Mouse (Mus musculus) gastrocnemius, postnatal 10 days (tissue): Measurements from ENCODE around the gene Mamdc2. TPM values are rescaled to one million over a fixed set of nuclear protein-coding genes. Genes with fewer than 3 reads are reported as not detected.

Experiments
- DNase-seq: peaks from one replicate; pipeline ENCODE4 v3.0.0; 2021; ENCODE audit warnings: mixed read lengths
- total RNA-seq, 2 experiments: library from RNA; stranded (reverse); gene quantifications; 2 replicates each; pipeline ENCODE4 v1.2.3; 2021

Gene Mamdc2
- total RNA-seq, 2 experiments from 2014 or later = 2.3 to 5.3 TPM

DNA sequence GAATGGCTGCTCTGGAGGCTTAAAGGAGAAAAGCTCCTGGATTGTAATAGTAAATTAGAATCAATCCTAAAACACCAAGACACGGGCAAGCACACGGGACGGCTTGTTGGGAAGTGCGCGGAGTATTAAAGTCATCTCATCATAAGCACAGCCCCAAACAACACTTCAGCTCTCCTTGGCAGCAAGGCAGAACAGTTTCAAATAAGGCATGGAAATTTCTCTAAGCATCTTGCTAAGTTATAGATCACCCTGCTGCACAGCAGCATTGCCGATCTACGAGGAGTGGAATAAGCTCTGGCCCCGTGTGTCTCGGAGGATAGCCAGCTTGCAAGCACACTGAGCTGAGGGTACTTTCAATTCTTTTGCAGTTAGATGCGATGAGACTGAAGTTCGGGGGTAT is 13.8 kb downstream of the Mamdc2 start:
- DNase-seq = no peak

DNA sequence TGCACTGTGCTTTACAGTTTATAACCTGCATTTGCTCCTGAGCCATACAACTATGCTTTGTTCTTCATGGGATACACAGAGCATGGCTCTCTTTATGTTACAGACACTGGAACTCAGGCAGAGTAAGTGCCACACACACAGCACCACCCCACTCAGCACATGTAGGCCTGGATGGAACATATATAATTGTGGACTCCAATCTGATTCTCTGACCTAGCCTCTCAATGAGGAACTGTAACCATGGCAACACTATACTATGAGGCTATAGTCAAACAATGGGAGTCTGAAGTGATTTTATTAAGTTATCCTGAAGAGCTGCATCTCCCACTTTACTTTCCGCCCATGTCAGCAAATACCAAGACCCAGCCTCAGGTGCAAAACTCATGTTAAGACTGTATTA is 30.6 kb downstream of the Mamdc2 start:
- no peak for DNase-seq

DNA sequence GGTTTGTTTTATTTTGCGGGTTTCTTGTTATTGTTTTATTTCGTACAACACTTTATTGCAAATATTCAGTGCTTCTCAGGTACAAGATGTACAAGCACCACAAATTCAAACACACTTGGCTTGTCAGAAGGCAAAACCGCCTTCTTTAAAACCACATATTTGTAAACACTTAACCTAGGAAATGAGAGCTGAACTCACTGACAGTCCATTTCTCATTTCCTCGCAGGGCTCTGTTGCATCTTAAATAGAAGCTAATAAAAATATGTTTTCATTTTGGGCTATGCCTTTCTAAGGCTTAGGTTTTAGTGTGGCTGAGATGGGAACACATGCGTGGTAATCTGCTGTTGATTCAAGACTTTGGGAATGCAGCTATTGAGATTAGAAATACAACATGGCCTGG is 37.4 kb downstream of the Mamdc2 start:
- no peak for DNase-seq

DNA sequence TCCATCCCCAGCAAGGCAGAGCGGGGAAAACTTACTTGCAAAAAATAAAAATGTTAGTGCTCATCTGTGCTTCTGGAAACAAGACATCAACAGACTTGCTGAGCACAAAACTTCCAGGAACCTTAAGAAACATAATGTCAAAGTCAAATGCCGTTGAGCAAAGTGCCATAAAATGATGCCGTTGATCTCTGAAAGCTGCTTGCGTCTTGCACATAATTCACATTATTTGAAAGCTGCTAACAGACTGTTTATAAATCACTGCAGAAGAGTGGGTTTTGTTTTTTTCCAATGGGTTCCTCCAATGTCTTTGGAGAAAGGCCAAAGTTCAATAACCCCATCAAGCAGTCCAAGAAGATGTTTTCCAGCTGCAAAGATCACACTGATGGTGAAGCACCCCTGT is 37.9 kb downstream of the Mamdc2 start:
- DNase-seq = no peak

DNA sequence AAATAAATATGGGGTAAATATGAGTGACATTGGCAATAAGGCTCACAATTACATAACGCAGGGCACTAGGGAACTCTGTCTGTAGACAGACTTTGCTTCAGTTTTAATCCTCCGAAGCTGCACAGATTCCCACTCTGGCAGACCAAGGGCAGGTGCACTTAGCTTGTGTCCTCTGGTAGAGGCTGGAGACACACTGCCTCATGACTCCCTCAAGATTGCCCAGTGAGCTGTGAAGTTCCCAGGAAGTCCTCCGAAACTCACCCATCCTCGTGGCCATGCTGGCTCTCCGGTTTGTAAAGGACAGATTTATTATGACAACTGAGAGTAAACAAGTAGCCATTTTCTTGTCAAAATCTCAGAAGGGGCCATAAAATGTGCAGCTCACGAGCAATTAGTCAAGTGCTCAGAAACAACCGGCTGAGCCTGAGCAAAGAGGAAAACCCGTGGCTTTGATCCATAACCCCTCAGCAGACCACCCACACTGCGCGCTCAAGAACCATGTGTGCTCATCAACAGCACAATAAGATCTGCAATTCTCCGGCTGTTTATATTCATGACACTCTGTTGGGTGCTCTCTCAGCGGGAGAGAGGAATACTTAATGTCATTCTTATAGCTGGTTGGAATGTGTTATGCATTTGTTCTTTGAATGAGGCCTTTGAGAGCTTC is 46.6 kb downstream of the Mamdc2 start:
- no peak for DNase-seq

DNA sequence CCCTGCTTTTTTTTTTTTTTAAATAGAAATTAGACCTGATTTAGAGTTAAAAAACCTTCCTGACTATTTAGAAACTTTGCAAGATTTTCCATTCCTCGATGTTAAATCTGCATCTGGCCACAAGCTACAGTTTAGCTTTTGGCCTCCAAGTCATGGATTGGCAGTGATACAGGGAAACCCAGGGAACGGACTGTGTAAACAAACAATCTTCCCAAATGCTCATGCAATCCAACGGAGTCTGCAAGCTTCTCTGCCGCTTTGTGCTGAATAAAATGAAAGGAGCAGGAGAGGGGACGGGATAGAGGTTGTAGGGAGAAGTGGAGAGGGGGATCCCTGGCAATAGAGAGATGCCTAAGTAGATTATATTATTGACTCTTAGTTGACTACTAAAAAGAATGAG is 47.8 kb downstream of the Mamdc2 start:
- peak; percentile 47 for DNase-seq

DNA sequence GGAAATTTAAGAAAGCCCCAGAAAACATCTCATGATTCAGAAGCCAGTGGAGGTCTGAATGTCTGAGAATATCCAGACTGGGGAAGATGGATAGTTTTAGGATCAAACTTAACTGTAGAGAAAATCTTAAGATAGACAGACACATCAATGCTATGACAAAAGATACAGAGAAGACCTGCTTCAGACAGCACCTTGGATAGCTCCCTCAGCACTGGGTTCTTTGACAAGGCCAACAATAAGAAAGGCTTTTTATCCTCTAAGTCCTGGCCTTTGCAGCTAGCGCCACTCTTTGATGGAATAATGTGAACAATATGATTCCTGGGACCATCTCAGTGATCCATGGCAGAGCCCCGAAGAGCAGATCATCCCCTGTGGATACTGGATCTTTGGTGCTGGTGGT is 52.3 kb downstream of the Mamdc2 start:
- DNase-seq = no peak

DNA sequence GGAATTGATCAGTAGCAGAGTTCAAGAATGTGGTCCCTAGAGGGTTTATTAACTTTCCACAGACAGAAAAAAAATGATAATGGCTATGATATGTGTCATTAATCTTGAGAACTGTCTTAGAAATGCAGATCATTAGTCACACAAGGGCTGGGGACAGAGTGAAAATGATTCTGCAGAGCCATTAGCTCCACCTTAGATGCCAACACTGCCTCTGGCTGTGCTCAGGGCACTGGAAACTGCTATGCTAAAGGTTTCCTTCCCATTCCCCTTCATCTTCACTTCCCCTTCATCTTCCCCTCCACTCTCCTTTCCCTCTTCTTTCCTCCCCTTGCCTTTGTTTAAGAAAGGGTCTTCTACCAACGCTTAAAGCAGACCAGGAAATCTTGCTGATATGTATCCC is 53.6 kb downstream of the Mamdc2 start:
- no peak for DNase-seq

DNA sequence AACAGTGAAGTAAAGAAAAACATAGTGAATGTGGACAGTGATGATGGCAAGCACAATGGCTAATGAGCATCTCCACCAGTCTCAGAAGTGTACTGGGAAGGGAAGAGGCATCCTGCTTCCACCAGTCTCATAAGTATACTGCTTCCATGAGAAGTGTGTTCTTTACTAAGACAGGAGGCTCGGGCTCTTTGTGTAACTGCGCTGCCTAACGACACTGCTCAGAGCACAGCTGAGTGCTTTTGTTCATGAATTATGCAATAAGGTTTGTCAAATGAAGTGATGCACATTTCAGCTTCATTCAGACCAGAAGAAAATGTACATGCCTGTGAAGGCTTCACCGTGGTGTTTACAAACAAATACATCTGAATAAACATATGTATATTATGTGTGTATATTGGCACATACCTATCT is 59.4 kb downstream of the Mamdc2 start:
- no peak for DNase-seq

DNA sequence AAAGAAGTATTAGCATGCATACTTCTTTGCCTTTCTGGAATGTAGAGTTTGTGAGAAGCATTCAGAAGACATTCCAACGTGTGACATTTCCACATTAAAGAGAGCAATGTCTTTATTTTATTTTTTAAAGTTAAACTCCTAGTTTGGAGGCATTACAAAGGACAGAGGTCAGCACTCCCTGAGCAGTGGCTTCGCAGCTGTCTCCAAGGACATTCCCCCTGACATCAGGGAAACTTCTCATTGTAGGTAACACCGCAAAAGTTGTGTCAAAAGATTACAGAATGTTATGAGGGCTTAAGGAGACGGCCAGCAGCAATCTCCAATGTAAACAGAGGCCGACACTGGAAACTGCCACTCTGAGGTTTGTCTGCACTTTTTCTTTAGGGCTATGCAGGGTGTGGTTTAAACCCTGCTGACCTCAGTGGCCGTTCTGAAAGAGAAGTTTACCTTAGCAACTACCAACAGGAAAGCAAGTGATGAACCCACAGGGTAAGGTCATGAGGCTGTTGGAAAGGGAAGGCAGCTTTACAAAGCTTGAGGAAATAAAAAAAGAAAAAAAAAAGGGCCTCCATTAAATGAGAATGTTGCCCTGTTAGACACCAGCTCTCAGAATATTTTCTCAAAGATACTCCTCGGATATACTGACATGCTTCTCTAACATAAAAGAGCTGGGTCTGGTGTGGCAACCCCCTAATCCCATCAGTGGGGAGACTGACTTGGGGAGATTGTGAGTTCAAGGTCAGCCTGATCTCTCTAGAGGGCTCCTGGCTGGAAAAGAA is 60.0 kb downstream of the Mamdc2 start:
- DNase-seq = no peak

DNA sequence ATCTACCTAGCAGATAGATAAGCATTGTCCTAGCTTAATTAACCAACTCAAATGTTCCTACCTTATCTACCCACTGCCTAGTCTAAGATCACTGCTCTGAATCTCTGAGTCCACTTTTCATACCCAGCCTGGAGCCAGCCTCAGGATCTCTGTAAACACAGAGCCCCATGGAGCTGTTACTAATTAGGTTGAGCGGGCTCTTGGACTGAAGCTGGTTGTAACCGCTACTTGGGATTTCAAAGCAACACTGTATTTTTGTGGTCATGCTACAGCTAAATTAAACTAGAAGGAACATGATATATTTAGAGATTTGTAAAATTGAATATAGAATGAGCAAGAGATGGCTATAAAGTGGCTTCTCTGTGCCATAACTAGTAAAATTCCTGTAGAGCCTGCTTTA is 65.8 kb downstream of the Mamdc2 start:
- DNase-seq = no peak

DNA sequence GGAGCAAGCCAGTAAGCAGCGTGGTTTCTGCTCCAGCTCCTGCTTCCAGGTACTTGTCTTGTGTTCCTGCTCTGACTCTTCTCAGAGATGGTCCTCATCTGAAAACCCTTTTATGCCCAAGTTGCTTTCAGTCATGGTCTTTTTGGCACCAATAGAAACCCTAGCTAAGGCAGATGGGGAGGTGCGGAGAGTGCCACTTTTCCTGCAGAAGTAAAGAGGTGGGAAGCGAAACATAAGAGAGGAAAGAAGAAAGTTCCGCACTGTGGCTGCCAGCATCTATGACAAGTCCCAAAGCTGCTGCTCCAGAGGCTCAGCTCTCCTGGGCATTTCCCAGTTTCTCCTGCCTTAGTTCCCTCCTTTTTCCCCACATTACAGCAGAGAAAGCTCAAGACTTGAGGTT is 67.3 kb downstream of the Mamdc2 start:
- no peak for DNase-seq

DNA sequence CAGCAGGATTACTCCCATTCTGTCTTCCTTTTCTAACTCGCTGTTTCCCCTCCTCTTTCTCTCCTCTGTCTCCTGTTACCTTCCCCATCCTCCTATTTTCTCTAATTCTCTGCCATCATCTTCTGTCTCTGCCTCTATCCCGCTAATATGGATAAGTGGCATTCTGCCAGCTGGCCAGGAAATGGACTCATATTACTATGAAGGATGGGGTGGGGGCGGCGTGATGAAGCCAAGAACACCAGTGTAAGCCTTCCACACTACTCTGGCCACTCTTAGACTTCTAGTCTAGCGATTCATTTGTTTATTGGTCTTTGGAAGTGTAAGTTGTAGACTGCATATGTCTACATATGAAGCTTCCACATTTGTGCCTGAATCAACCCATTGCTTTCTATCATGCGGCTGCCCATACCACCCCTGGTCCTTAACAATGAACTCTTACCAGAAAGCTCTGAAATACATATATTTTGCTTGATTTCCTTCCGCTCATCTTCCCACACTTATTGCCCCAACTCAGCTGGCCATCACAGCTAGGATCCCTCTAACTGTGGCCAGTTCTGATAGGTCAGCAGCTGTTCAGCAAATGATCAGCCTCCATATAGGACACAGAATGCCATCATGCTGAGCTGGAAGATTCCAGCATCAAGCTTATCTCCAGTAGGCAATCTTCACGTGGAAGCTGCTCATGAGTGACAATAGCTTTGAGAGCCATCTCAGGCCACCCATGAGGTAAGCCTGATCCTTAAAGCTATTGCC is 68.3 kb downstream of the Mamdc2 start:
- DNase-seq = no peak

DNA sequence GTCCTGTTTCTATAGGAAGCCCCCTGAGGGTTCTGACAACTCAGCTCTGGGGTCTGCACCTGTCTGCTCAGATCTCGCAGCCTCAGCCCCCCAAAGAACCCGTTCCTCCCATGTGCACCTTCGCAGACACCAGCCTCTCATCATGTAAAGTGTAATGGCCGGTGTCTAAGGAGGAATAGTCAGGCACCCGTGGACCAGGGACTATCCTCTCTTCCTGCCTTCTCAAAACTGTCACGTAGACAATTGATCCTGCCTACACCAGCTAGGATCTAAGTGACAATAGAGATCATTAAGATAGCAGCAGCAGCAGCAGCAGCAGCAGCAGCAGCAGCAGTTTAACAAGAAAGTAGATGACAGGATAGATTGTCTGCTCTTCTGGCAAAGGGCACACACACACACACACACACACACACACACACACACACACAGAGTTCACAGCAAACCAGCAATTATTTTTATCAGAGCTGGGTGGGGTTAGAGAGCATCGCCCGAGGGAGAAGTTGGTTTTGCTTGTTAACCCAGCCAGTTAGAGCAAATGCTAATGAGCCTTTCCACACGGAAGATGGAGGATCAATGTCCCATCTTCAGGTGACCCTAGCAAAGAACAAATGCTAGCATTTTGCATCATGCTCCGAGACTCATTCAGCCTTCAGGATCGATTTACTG is 71.6 kb downstream of the Mamdc2 start:
- DNase-seq = no peak

DNA sequence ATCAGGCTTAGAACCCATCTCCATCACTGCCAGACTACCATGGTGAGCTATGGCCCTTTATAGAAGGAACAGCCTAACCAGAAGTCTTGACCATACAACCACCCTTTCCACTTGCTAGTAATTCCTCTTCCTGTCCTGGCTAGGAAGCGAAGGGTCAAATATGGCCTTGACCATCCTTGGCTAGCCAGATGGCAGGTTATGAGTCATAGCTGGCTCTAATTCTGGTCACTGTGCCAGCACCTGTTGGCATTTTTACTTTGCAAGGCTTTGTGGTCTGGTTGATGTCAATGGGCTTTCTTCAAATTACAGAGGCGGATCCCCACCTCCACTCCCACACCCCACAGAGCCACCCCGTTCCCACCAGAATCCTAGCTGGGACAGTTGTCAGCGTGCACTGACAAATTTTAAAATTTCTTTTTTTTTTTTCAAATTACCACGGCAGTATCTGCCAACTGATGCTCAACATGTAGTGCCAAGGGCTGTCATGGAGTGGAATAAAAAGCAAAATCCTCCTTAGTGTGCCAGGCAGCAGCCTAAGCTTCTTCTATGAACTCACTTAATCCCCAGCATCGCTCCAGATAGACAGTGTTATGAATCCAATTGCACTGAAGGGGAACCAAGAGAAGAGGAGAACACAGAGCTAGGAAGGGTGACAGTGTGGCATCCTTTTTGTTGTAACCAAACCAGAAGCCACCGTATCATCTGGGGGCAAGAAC is 73.1 kb downstream of the Mamdc2 start:
- DNase-seq = peak; percentile 52

DNA sequence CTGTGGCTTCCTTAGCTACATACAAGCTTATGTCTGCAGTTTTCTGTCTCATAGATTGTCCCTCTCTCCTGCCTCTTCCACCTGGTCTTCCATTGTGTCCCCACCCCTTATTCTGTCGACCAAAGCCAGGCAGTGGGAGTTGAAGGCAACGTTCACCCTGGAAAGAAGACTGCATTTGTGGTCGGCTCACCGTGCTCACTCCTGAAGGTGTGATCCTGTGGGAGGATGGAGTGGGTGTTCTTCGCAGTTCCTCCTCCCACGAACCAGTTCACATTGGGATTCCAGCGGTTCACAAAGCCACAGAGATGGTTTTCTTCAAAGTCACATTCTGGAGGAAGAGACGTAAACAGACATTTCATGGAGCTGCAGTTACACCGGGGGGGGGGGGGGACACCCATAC is 74.5 kb downstream of the Mamdc2 start:
- DNase-seq = no peak

DNA sequence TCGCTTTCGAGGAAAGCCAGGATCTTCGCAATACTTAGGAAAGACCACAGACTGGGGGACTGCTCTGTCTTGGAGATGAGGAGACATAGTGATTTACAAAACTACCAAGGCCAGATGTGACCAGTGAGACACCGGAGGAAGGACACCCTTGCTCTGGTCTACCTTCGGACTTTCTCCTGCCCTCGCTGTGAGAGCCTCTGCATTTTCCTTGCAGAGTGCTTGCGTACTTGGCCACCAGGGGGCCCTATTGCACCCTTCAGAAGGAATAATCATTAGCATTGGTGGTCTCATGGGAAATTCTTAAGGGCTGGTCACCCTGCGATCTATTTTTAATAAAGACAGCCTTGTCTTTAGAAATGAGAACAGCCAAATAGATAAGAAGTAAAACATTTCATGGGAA is 75.0 kb downstream of the Mamdc2 start:
- DNase-seq = peak; percentile 78

DNA sequence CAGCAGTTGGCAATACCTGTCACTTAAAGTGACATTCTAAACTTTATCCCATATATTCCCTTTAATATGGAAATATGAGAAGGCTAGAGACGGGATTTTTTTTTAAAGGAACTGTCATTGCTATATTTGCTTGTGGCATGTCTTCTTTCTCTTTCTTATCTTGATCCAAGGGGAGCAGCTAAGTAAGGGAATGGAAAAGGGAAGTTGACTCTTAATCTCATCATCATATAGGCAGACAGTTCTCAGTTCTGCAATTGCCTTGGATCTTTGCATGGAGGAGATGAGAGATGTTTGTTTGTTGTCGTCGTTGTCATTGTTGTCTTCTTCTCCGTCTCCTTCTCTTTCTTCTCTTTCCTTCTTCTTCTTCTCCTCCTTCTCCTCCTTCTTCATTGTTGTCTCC is 79.0 kb downstream of the Mamdc2 start:
- no peak for DNase-seq

DNA sequence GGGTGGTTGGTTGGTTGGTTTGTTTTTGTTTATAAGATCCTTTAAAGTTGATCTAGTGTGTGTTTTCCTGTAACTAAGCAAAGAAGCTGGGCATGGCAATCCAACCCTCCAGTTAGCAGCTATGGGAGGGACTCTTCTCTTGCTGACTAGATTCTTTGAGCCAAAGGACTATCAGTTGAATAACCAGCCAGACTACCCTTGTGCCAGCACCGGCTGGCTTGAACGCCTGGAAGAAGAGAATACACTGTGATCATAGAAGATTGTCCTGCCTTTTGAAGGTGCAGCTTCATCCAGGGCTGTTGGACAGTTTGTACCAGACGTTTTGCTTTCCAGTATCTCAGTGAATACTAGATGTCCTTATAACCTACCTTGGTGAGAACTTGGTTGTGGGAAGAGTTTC is 86.2 kb downstream of the Mamdc2 start:
- no peak for DNase-seq

DNA sequence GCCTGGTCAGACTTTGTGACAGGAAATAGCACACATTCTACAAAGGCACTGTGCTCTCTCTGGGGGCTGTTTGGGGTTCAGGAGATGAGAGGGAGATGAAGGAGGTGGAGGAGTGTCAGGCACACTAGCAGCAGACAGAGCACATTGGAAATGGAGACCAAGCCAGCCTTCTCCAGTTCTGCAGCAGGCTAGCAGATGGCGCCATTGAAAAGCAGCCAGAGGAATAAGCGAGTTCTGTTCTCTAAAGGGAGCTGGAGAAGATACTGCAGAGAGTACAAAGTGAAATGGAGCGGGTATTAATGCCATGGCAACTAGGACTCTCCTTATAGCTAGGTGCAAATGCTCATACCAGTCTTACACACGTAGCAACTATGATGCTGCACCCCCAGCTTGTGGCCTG is 87.1 kb downstream of the Mamdc2 start:
- DNase-seq = no peak

DNA sequence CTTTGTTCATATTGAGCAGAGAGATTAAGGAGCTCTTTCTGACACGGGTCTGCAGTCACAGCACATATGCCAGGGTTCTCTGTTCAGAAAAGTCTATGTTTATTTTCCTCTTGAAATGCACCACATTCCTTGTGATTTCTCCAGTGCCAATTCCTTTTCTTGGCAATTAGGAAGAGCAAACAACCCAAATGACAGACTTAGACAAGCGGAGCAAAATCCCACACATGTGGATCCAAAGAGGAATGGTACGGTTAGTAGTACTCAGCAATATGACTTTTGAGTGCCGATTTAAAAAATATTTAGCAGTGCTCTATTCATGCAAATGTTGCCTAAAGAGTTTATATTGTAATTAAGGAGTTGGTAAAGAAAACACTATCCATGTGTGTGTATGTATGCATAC is 87.7 kb downstream of the Mamdc2 start:
- DNase-seq = no peak

DNA sequence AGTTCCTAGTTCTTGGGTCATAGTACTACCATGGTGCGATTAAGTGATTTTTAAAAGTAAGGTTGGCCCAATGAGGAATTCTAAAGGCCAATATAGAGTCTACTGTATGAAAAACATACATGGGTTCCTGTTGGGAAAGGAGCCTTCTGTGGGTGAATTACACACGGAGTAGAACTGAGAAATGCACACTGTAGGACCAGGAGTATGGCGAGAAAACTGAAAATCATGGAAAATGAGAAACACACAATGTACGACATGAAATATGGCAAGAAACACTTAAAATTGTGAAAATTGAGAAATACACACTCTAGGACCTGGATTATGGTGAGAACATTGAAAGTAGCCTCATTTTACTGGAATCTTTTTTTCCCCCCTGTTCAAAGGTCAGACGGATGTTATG is 91.0 kb downstream of the Mamdc2 start:
- no peak for DNase-seq
